Mouse (Mus musculus): ENCODE results near the gene Pecr. TPM values are rescaled to one million over a fixed set of nuclear protein-coding genes. Genes with fewer than 3 reads are reported as not detected.

The Pecr gene
- total and polyA plus RNA-seq, 3 experiments, result 17.6 to 24.8 (median 21.3) TPM

DNA sequence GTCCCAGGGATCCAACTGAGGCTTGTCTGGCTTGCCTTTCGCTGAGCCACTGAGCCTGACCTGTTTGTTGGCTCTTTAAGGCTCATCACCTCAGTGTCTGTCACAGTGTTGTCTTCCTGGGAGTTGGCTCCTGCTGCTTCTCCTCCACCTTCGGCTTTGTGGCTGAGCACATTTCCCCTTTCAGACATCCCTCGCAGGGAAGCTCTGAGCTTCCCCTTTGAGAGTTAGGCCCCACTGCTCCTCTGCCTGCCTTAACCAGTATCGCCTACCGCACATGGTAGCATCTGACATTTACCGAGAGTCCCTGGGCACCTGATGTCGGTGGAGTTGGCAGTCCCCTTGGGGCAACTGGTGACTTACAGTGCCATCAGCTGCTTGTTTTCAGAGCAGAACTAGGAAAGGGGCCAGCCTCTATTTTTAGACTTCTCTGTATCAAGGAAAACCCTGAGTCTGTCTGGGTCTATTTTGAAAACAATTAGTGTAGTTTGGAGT lies 69.6 kb downstream of the Pecr start:
- H3K4me2 ChIP-seq (ENCODE audit: insufficient read depth, low read depth, poor library complexity, severe bottlenecking), result peak overlapping the region; percentile 17
- in situ Hi-C loops (cut with MboI; ENCODE audit: low pct_ligation_motif_present, low pct_unique_long_range_greater_than_20kb, low sequenced_read_pairs), result no loop called here
- peak; percentile 90 for DNase-seq (ENCODE audit: extremely low read depth)
- peaks cover 0 to 3% of the 10 kb centered on the region in 2 experiments for H3K36me3 ChIP-seq (replicated peaks in 1 of 2; ENCODE audit: control insufficient read depth in 1 of 2, insufficient read depth in 1 of 2, low read length in 1 of 2)
- dilution Hi-C loops (cut with MboI; ENCODE audit: extremely low pct_ligation_motif_present, extremely low pct_unique_long_range_greater_than_20kb, low sequenced_read_pairs), result no loop called here
- H3K79me2 ChIP-seq (replicated peaks; ENCODE audit: control insufficient read depth, extremely low read depth, insufficient read depth, poor library complexity, severe bottlenecking), result peaks cover 23% of the 10 kb centered on the region
- no peak overlapping the region for H3K9ac ChIP-seq (ENCODE audit: insufficient read depth, low read depth)
- H3K9me3 ChIP-seq (replicated peaks; ENCODE audit: low read length), result no peaks in the 10 kb centered on the region
- H3K27me3 ChIP-seq (replicated peaks), result no peaks in the 10 kb centered on the region
- TF ChIP-seq ZC3H11A (IDR thresholded peaks at IDR 0.05; ENCODE audit: low read depth, low read length) (no peak), ZMIZ1 (IDR thresholded peaks at IDR 0.05; ENCODE audit: low read depth, low read length) (no peak), CHD2 (IDR thresholded peaks at IDR 0.05; ENCODE audit: low read length) (peak; percentile 66; the same call in 1 of the 2 replicates), RAD21 (IDR thresholded peaks at IDR 0.05; ENCODE audit: low read depth, low read length) (no peak; the same call in 1 of the 2 replicates), MYC (IDR thresholded peaks at IDR 0.05; ENCODE audit: low read depth, low read length) (peak; percentile 82), SIN3A (IDR thresholded peaks at IDR 0.05; ENCODE audit: low read length) (peak; percentile 67; the same call in 1 of the 2 replicates), ELF1 (IDR thresholded peaks at IDR 0.05; ENCODE audit: low read depth, low read length) (peak; percentile 45; the same call in 1 of the 2 replicates), POLR2A (IDR thresholded peaks at IDR 0.05; ENCODE audit: low read depth, low read length) (no peak), E2F4 (IDR thresholded peaks at IDR 0.05; ENCODE audit: insufficient replicate concordance, low read depth, low read length) (no peak), MXI1 (IDR thresholded peaks at IDR 0.05; ENCODE audit: low read depth, low read length) (peak; percentile 70; the same call in 1 of the 2 replicates), PAX5 (IDR thresholded peaks at IDR 0.05; ENCODE audit: low read length) (no peak), USF2 (conservative IDR thresholded peaks at IDR 0.05; ENCODE audit: low read depth, low read length) (no peak), IRF4 (IDR thresholded peaks at IDR 0.05; ENCODE audit: low read depth, low read length) (peak; percentile 93), TCF12 (IDR thresholded peaks at IDR 0.05; ENCODE audit: low read depth, low read length) (peak; percentile 89), KAT2A (IDR thresholded peaks at IDR 0.05; ENCODE audit: insufficient replicate concordance, low read length) (no peak), CHD1 (IDR thresholded peaks at IDR 0.05; ENCODE audit: low read depth, low read length) (peak; percentile 54; the same call in 1 of the 2 replicates), ZKSCAN1 (IDR thresholded peaks at IDR 0.05; ENCODE audit: borderline replicate concordance, low read depth, low read length) (no peak), USF1 (IDR thresholded peaks at IDR 0.05; ENCODE audit: low read depth, low read length) (no peak), TBP (conservative IDR thresholded peaks at IDR 0.05; ENCODE audit: low read depth, low read length) (no peak), POLR2AphosphoS2 (IDR thresholded peaks at IDR 0.05; ENCODE audit: low read depth, low read length) (no peak), ZNF384 (IDR thresholded peaks at IDR 0.05; ENCODE audit: low read depth, low read length) (peak; percentile 36; the same call in 1 of the 2 replicates), MAX (IDR thresholded peaks at IDR 0.05; ENCODE audit: low read length) (peak; percentile 91), GABPA (IDR thresholded peaks at IDR 0.05; ENCODE audit: insufficient replicate concordance, low read depth, low read length) (no peak), MAFK (IDR thresholded peaks at IDR 0.05; ENCODE audit: insufficient replicate concordance, low read length) (no peak), JUN (IDR thresholded peaks at IDR 0.05; ENCODE audit: insufficient read depth, low read depth, low read length) (no peak), MAZ (IDR thresholded peaks at IDR 0.05; ENCODE audit: low read depth, low read length) (peak; percentile 45; the same call in 1 of the 2 replicates), JUND (conservative IDR thresholded peaks at IDR 0.05; ENCODE audit: low read depth, low read length) (no peak), MEF2A (IDR thresholded peaks at IDR 0.05; ENCODE audit: borderline replicate concordance, low read depth, low read length) (peak; percentile 97), RCOR1 (conservative IDR thresholded peaks at IDR 0.05; ENCODE audit: low read depth, low read length) (no peak; the same call in 1 of the 2 replicates), NELFE (IDR thresholded peaks at IDR 0.05; ENCODE audit: low read depth, low read length) (0 out of 2 replicates have a peak, but pooled peaks have one; percentile 13), ETS1 (conservative IDR thresholded peaks at IDR 0.05; ENCODE audit: low read depth, low read length) (peak; percentile 98), BHLHE40 (IDR thresholded peaks at IDR 0.05; ENCODE audit: low read depth, low read length) (peak; percentile 93), EP300 (IDR thresholded peaks at IDR 0.05; ENCODE audit: low read length) (peak; percentile 87), SMC3 (IDR thresholded peaks at IDR 0.05; ENCODE audit: low read depth, low read length) (no peak), HCFC1 (IDR thresholded peaks at IDR 0.05; ENCODE audit: low read depth, low read length) (no peak), UBTF (IDR thresholded peaks at IDR 0.05; ENCODE audit: low read depth, low read length) (peak; percentile 73), CTCF (conservative IDR thresholded peaks at IDR 0.05 in 1 of 2, IDR thresholded peaks at IDR 0.05 in 1 of 2; ENCODE audit: low read depth in 2 of 2, low read length in 2 of 2) (0 out of 4 replicates have a peak, but pooled peaks of 1 of the 2 experiments have one; percentile 2), NRF1 (IDR thresholded peaks at IDR 0.05; ENCODE audit: low read depth, low read length) (0 out of 2 replicates have a peak, but pooled peaks have one; percentile 23)
- peak overlapping the region; percentile 81 for H3K27ac ChIP-seq (ENCODE audit: insufficient read depth, low read depth)
- no peak overlapping the region for H3K4me3 ChIP-seq (replicated peaks in 1 of 3; ENCODE audit: low read depth in 2 of 3, low read length in 2 of 3, poor library complexity in 1 of 3)
- peaks cover 14 to 49% of the 10 kb centered on the region in 2 experiments for H3K4me1 ChIP-seq (ENCODE audit: control insufficient read depth in 1 of 2, insufficient read depth in 2 of 2)

Measured in CH12.LX (cell line).